Mouse (Mus musculus) cerebellum, postnatal 25 days (tissue): ENCODE measurements around the gene Rdh16.
"Not testable (repeated sequence)": the region's sequence is repeated elsewhere in the genome, so short reads cannot be mapped to it uniquely, and the experiment has no call there.

ENCODE experiments used
- DNase-seq, 2 experiments: peaks; one replicate each; pipeline ENCODE4 v3.0.0; 2021; ENCODE audit warnings: mixed read lengths in 2 of 2

Gene Rdh16

DNA sequence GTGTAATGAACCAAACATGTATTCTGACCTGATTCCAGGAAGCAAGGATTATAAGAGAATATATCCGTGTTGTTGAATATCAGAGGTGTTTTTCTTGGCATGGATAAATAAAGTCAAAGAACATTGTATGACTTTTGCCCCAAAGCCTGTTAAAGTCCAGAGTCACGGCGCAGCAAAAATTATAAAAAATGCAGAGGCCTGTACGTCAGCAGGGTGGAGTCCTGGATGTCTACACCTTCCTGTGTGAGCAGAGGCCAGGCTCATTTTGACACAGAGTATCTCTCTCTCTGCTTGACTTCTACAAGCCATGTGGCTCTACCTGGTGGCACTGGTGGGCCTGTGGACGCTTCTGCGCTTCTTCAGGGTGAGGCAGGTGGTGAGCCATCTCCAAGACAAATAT lies at the start of gene Rdh16:
Rdh16 (plus strand) TSS at position 262 of the 400 bp plus-strand sequence.
- DNase-seq: no peak

GRCm38 (mm10) chr10:127751548-127751947 lies 49.4 kb upstream of the Rdh16 start, which contains the start of gene Gpr182:
Gene Gpr182 (minus strand): TSS chr10:127751732.
- no peak for DNase-seq

DNA sequence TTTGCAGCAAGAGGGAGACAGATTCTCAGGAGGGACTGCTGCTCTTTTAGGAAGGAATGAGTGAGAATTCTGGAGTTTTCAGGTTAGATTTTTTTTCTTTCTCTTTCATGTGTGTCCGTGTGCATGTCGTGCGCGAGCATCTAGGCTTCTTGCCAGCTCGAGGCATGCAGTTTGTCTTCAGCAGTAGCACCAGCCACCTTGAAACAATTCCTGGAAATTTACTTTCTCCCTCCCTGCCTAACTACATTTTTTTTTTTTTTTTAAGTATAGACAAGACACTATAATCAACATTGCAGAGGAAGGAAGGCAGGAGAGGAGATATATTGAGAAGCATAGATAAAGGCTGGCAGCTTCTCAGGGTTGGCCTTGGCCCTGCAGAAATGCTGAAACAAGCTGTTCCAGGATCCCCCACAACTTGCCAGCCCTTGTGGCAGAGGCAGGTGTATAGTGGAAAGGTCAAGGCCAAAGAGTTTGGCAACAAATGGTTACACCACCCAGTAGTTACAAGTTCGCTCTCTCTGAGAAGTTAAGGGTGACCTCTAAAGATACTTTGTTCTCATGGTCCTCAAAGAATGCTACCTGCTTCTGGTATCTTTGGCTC lies 46.3 kb upstream of the Rdh16 start:
- DNase-seq: peak in 1 of 2 experiments; percentile 27

GRCm38 (mm10) chr10:127755246-127755645 lies 45.7 kb upstream of the Rdh16 start:
- DNase-seq: no peak

- DNase-seq: peak in 1 of 2 experiments; percentile 1
Observed at GRCm38 (mm10) chr10:127755770-127756468, 45.0 kb upstream of the Rdh16 start.

DNA sequence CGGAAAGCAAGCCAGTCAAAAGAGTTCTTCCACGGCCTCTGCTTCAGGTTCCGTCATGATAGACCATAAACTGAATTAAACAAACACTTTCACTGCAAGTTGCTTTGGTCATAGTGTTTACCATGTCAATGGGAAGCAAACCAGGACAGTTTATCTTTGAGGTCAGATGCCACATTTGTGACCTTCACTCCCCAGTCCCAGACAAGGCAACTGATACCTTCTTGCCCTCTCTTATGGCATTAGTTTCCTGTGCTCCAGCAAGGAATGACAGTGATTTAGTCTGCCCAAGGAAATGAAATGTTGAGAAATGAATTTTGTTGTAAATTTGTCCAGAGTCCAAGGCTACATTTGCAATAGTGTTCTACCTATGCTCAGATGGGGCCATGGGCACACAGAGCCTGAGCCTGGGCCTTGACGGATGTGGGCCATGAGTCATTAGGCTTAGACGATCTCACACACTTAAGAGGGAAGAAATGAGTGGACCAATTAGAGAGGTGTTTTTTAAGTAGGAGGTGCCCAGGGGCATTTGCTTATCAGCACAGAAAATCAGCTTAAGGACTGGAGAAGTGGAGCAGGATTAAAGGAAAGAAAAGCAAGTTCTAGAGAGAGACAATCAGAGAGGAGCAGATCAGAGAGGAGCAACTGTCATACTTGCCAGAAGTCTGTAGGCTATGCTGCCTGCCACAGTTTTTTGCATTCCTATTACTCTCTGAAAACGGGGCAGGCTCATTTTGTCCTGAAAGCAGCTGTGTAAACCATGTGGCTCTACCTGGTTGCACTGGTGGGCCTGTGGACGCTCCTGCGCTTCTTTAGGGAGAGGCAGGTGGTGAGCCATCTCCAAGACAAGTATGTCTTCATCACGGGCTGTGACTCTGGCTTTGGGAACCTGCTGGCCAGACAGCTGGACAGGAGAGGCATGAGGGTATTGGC lies 41.5 kb upstream of the Rdh16 start, which contains the start of the genes Rdh1 and Rdh16f1:
Rdh1 (plus strand) TSS at position 541 of the 930 bp plus-strand sequence.
Rdh16f1 (plus strand) TSS at position 607 of the 930 bp plus-strand sequence.
- peak in 1 of 2 experiments; percentile 1 for DNase-seq

- DNase-seq: not testable (repeated sequence)
Observed at GRCm38 (mm10) chr10:127762926-127763325, 38.0 kb upstream of the Rdh16 start.

DNA sequence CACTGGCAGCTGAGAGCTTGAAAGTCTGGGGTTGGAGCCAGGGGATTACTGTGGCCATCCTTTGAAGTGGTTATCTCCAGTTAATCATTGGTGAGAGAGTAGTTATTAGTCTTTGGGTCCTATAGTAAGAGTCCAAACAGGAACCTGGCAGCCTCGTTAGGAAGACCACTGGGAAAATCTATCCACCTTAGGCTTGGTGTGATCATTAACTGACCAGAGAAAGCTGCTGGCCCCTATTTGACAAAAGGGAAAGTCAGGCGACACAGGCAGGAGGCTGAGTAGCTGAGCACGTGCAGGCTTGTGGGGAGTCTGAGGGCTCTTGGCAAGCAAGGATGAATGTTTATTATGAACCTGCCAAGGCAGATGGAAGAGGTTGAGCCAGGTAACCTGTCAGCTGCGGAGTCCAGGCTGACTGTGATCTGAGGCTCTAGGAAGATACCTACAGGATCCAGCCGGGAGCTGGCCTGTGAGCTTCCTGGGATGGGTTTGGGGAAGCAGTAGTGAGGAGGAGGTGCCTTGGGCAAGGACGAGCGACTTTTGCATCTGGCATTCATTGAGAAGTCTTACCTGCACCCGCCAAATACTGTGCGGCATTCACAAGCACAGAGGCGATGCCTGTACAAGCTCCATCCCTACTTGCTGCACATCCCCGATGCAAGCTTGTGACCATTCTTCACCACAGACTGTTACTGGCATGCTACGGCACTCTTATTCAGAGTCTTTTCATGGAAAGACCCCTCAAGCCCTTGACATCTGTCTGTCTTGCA lies 36.9 kb upstream of the Rdh16 start:
- peak; percentile 50 to 60 for DNase-seq

- no peak for DNase-seq
Observed at GRCm38 (mm10) chr10:127766564-127766963, 34.4 kb upstream of the Rdh16 start.

- DNase-seq: no peak
Observed at GRCm38 (mm10) chr10:127776011-127776410, 24.9 kb upstream of the Rdh16 start, which contains the start of gene Rdh9. Gene Rdh9 (plus strand): TSS chr10:127776386.

GRCm38 (mm10) chr10:127782321-127782720 lies 18.6 kb upstream of the Rdh16 start:
- DNase-seq: not testable (repeated sequence)

DNA sequence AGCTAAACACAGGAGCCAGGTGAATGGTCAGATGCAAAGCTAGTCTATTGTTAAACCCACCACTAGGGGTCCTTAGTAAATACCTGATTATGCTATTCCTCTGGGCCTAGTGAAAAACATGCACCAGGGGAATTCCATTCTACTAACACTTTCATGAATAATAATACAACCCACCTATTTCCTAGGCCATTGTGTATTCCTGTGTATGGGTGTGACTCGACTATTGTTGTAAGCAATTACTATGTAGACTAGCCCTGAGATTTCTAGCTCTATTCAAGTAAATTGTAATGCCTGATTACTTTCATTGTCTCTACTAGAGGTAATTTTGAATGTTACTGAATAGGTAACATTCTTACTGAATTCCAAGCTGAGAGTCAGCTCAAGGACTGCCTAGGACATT lies 15.5 kb upstream of the Rdh16 start:
- not testable (repeated sequence) for DNase-seq

DNA sequence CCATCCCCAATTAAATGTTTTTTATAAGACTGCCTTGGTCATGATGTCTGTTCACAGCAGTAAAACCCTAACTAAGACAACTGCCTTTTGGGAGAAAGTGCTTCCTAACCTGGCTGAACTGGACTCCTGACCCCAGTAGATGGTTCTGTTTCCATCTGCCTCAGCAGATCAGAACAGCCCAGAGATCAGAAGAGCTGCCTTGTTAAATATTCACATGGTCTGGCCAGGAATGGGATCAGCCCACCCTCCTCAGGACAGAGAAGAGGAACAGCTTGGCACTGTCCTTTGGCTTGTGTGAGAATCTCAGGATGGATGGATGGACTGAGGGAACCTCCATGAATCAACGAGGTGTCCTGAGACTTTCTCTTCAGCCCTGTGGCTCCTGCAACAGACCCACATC lies 1.7 kb upstream of the Rdh16 start:
- no peak for DNase-seq

DNA sequence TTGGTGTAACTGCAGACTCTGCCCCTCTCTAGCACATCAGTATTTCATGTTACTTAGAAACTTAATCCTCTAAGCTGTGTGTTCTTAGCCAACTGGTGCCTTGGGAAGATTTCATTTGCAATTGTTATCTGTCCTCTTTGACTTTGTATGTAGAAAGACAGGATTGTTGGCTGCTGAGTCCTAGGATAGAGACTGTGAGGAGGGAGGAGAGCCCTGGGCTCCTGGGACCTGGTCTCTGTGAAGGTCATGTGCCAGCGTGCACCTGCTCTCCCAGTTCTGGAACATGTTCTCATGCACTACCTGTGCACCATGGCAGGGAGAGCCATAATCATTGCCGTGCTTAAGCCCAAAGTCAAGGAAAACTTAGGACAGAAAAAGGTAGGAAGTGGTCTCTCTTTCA lies 660 bp downstream of the Rdh16 start:
- DNase-seq: no peak

DNA sequence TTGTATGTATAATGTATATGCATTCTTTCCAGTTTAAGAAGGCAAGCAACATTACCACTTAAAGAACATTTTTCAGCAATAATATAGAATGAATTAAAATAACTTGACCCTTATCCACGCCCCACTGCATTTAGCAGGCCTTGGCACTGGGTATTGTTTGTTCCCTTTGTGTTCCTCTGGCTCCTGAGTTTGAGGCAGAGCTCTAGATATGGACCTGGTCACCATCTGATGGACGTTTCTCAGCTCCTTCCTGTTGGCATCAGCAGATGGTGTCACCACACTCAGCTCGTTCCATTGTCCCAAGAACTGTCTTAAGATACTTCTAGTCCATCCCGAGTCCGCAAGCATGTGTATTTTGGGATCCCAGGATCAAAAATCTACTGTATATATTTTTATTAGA lies 1.3 kb downstream of the Rdh16 start:
- DNase-seq: no peak

- no peak for DNase-seq
Observed at GRCm38 (mm10) chr10:127804416-127804815, 3.5 kb downstream of the Rdh16 start.

DNA sequence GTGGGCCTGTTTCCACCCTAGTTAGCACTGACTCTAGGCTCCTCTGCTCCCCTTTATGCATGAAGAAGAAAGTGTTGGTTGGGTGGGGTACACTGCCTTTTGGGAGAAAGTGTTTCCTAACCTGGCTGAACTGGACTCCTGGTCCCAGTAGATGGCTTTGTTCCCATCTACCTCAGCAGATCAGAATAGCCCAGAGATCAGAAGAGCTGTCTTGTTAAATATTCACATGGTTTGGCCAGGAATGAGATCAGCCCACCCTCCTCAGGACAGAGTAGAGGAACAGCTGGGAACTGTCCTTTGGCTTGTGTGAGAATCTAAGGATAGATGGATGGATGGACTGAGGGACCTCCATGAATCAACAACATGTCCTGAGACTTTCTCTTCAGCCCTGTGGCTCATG lies 14.9 kb downstream of the Rdh16 start:
- DNase-seq: no peak

DNA sequence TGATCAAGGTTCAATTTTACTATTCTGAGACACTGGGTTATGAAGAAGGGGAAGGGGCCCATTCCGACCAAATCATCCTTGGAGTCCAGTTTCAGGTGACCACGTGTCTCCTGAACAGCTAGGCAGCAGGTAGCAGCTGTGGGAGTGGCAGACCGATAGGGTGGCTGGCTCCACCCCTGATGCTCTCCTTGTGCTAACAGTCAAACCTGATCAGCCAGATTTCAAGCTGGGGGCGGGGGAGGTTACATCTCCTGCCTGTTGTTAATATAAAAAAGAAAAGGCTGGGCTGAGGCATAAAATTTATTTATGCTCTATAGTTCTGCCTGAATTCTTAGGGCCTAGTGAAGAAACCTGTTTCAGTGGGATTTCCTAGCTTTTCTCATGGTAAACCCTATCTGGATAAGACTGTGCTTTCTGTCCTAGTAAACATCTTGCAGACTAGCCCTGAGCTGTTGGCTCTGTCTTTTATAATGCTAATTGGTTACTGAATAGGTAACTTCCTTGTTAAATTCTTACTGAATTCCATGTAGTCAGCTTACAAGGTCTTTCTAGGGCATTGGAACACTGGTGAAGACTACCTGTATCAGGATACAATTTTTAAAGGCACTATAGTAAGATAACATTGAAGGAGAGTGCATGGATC lies 16.4 kb downstream of the Rdh16 start:
- DNase-seq: not testable (repeated sequence)

DNA sequence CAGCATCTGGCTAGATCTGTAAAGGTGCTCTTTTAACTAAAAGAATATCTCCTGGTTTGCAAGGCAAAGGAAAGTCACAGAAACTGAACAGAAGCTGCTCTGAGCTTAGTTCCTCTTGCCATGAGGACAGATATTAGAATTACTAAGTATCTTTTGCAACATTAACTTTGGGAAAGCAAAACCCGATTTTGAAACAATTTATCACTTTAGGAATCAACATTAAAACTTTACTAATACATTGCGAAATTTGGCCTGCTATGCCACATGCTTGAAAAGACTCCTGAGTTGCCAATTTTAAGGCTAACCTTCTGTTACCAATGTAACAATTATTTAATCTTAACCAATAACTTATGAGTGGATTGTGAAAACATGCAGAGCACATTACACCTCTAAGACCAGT lies 20.9 kb downstream of the Rdh16 start:
- DNase-seq: not testable (repeated sequence)

DNA sequence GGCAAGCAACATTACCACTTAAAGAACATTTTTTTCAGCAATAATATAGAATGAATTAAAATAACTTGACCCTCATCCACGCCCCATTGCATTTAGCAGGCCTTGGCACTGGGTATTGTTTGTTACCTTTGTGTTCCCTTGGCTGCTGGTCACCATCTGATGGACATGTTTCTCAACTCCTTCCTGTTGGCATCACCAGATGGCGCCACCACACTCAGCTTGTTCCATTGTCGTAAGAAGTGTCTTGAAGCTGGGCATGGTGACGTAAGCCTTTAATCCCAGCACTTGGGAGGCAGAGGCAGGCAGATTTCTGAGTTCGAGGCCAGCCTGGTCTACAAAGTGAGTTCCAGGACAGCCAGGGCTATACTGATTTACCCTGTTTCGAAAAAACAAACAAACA lies 24.4 kb downstream of the Rdh16 start:
- DNase-seq: peak in 1 of 2 experiments; percentile 26

- DNase-seq: peak in 1 of 2 experiments; percentile 14
Observed at GRCm38 (mm10) chr10:127829121-127829520, 28.2 kb downstream of the Rdh16 start.

DNA sequence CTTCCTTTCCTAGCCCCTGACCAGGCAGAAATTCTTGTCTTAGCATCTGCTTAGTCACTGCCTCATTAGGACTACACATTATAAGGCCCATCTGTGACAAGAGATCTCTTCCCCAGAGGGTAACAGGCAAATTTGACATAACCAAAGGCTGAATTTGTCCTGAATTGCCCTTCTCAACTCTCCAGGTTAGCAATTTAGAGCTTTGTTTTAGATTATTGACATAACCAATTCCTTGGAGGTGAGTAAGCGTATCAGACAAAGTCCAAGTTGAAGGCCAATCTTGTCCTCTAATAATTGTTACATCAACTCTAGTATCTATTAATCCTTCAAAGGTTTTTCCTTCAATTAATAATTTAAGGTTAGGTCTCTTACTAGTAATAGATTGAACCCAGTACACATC lies 33.2 kb downstream of the Rdh16 start:
- DNase-seq: not testable (repeated sequence)
